Mouse (Mus musculus) embryonic facial prominence, embryonic 11.5 days (tissue): ENCODE data around the gene Insc. TPM values are rescaled to one million over a fixed set of nuclear protein-coding genes. Genes with fewer than 3 reads are reported as not detected.

ENCODE experiments used
- ATAC-seq: fragments of 200-750 bp; cut with Nextera tagmentation; replicated peaks from 2 replicates; pipeline ENCODE4 v1.8.0; 2017; ENCODE audit warnings: low read depth; ENCODE audit not compliant: insufficient number of reproducible peaks, low FRiP score, low TSS enrichment
- DNase-seq: peaks from one replicate; pipeline ENCODE4 v3.0.0-alpha.2; 2015; ENCODE audit warnings: low spot score
- H3K27ac ChIP-seq: fragments of 300-500 bp; sonication (generic); replicated peaks from 2 replicates; pipeline ENCODE4 v1.5.1; 2014; ENCODE audit warnings: mild to moderate bottlenecking, low read depth, low read length, control low read depth
- H3K27me3 ChIP-seq: fragments of 300-500 bp; sonication (generic); 2 replicates; pipeline ENCODE4 v1.6.1; 2014; ENCODE audit warnings: mild to moderate bottlenecking, low read length, moderate library complexity, mixed read lengths; ENCODE audit not compliant: control insufficient read depth, insufficient read depth
- H3K36me3 ChIP-seq: fragments of 300-500 bp; sonication (generic); replicated peaks from 2 replicates; pipeline ENCODE4 v1.6.1; 2014; ENCODE audit warnings: low read depth, mild to moderate bottlenecking, low read length, moderate library complexity, mixed read lengths; ENCODE audit not compliant: control insufficient read depth, insufficient read depth
- H3K4me1 ChIP-seq: fragments of 300-500 bp; sonication (generic); 2 replicates; pipeline ENCODE4 v1.6.1; 2014; ENCODE audit warnings: low read length, mixed read lengths; ENCODE audit not compliant: control insufficient read depth, insufficient read depth
- H3K4me2 ChIP-seq: fragments of 300-500 bp; sonication (generic); 2 replicates; pipeline ENCODE4 v1.6.1; 2014; ENCODE audit warnings: low read depth, mild to moderate bottlenecking, control low read depth, low read length, moderate library complexity
- H3K4me3 ChIP-seq: fragments of 300-500 bp; sonication (generic); 2 replicates; pipeline ENCODE4 v1.5.1; 2014; ENCODE audit warnings: low read depth, low read length, control low read depth
- H3K9ac ChIP-seq: fragments of 300-500 bp; sonication (generic); replicated peaks from 2 replicates; pipeline ENCODE4 v1.6.1; 2014; ENCODE audit warnings: mild to moderate bottlenecking, control low read depth, low read length
- H3K9me3 ChIP-seq: fragments of 300-500 bp; sonication (generic); replicated peaks from 2 replicates; pipeline ENCODE4 v1.6.1; 2016; ENCODE audit warnings: mild to moderate bottlenecking, low read length, inconsistent platforms, mixed read lengths; ENCODE audit not compliant: control insufficient read depth
- WGBS: fragments of 180-500 bp; shearing (Covaris S2); extraction: QIAGEN DNeasy Blood & Tissue Kit; methylation state at CpG from one replicate; pipeline ENCODE4 v1.1.7; 2014; 5-methylcytosine and 5-hydroxymethylcytosine counted together
- polyA plus RNA-seq: library from polyadenylated mRNA; unstranded; fragments of >200 nt; fragmentation: Nextera tagmentation; extraction: Ambion mirVana; gene quantifications from 2 replicates; pipeline ENCODE4 v1.2.1, GENCODE M21; 2014

The Insc gene
- polyA plus RNA-seq, 1 experiment from 2014 or later = 5.6 TPM

DNA sequence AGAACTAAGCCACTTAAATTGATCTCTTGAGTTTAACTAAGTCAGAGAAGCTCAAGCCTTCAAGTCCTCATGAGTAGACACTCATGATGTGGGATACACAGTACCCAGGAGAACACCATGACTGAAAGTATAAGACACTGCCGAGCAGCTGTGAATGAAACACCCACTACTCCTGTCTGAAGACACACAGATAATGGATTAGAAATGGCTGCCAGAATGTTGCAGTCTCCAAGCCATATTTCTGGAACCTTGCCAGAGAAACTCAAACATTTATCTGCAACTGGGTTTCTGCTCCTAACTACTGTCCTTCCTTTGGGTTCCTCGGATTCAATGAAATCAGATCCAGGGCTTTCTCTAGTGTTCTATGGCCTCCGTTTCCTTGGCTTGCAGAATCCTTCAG lies 23.0 kb downstream of the Insc start:
- DNase-seq = no peak
- ATAC-seq = no peak
- Histone ChIP-seq H3K27me3 (no peaks in the 10 kb centered on the region), H3K4me1 (no peaks in the 10 kb centered on the region), H3K9ac (no peak overlapping the region), H3K4me3 (no peak overlapping the region), H3K36me3 (no peaks in the 10 kb centered on the region), H3K9me3 (no peaks in the 10 kb centered on the region), H3K27ac (no peak overlapping the region), H3K4me2 (no peak overlapping the region)
- 89% methylated on average over 3 of the region's 3 CpGs for WGBS

DNA sequence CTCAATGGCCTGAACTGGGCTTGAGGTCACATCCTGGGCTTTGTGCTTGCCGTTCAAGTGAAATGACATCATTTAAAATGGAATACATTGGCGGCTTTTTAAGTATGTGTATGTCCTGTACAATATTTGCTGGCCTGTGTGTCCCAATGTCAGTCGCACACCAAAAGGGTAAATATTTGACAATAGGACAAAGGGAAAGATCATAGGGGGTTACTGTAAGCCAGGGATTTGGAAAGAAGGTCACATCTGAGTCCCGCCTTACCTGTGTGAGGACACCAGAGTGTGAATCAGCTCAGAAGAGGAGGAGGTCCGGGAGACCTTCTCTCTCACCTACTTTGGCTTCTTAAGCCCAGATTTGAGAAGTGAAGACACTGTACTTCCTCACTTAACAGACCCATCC lies 25.0 kb downstream of the Insc start:
- H3K36me3 ChIP-seq = no peaks in the 10 kb centered on the region
- H3K9ac ChIP-seq = no peak overlapping the region
- no peaks in the 10 kb centered on the region for H3K9me3 ChIP-seq
- no peak overlapping the region for H3K27ac ChIP-seq
- ATAC-seq = no peak
- no peak for DNase-seq
- no peak overlapping the region for H3K4me3 ChIP-seq
- H3K4me1 ChIP-seq = no peaks in the 10 kb centered on the region
- no peaks in the 10 kb centered on the region for H3K27me3 ChIP-seq
- no peak overlapping the region for H3K4me2 ChIP-seq
- WGBS = 86% methylated on average over 5 of the region's 5 CpGs

GRCm38 (mm10) chr7:114769041-114769440 lies 25.5 kb downstream of the Insc start:
- WGBS = 89% methylated on average over 4 of the region's 4 CpGs
- H3K27ac ChIP-seq = no peak overlapping the region
- H3K27me3 ChIP-seq = no peaks in the 10 kb centered on the region
- H3K4me2 ChIP-seq = no peak overlapping the region
- H3K9ac ChIP-seq = no peak overlapping the region
- H3K4me1 ChIP-seq = no peaks in the 10 kb centered on the region
- DNase-seq (no peak), ATAC-seq (no peak)
- H3K9me3 ChIP-seq = no peaks in the 10 kb centered on the region
- no peak overlapping the region for H3K4me3 ChIP-seq
- no peaks in the 10 kb centered on the region for H3K36me3 ChIP-seq

DNA sequence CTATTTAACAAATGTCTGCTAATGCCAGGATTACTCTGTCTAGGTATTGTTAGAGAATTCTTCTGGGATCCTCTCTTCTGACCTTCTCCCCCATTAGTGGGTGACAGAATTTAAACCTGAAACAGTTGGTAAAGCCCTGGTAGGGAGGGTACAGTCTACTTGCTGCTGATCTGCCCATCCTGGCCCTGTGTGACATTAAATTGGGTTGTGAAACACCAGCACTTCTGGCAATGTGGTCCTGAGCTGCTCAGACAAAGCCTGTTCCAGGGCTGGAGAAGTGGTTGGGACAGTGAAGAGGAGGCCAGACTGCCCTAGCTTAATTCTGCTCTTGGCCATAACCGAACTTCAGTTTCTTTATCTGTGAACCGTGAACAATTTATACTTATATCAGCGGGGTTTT lies 27.1 kb downstream of the Insc start:
- Histone ChIP-seq H3K4me2 (no peak overlapping the region), H3K4me3 (no peak overlapping the region), H3K9me3 (no peaks in the 10 kb centered on the region), H3K27ac (no peak overlapping the region), H3K4me1 (no peaks in the 10 kb centered on the region), H3K9ac (no peak overlapping the region), H3K27me3 (no peaks in the 10 kb centered on the region), H3K36me3 (no peaks in the 10 kb centered on the region)
- no peak for ATAC-seq
- 98% methylated on average over 3 of the region's 3 CpGs for WGBS
- DNase-seq = no peak

GRCm38 (mm10) chr7:114771801-114772200 lies 28.3 kb downstream of the Insc start:
- DNase-seq = no peak
- Histone ChIP-seq H3K9ac (no peak overlapping the region), H3K4me3 (no peak overlapping the region), H3K36me3 (no peaks in the 10 kb centered on the region), H3K27me3 (no peaks in the 10 kb centered on the region), H3K9me3 (no peaks in the 10 kb centered on the region), H3K4me1 (no peaks in the 10 kb centered on the region), H3K4me2 (no peak overlapping the region), H3K27ac (no peak overlapping the region)
- no peak for ATAC-seq
- WGBS = 80% methylated on average over 7 of the region's 7 CpGs

GRCm38 (mm10) chr7:114773781-114774180 lies 30.3 kb downstream of the Insc start:
- no peak overlapping the region for H3K4me3 ChIP-seq
- H3K4me2 ChIP-seq = no peak overlapping the region
- DNase-seq (no peak), ATAC-seq (no peak)
- H3K9me3 ChIP-seq = no peaks in the 10 kb centered on the region
- no peaks in the 10 kb centered on the region for H3K36me3 ChIP-seq
- no peak overlapping the region for H3K27ac ChIP-seq
- no peaks in the 10 kb centered on the region for H3K4me1 ChIP-seq
- H3K27me3 ChIP-seq = no peaks in the 10 kb centered on the region
- 31% methylated on average over 4 of the region's 4 CpGs for WGBS
- H3K9ac ChIP-seq = no peak overlapping the region

GRCm38 (mm10) chr7:114775856-114776255 lies 32.4 kb downstream of the Insc start:
- ATAC-seq (no peak), DNase-seq (no peak)
- no peak overlapping the region for H3K27ac ChIP-seq
- H3K9me3 ChIP-seq = no peaks in the 10 kb centered on the region
- no peak overlapping the region for H3K9ac ChIP-seq
- no peaks in the 10 kb centered on the region for H3K27me3 ChIP-seq
- 77% methylated on average over 2 of the region's 2 CpGs for WGBS
- no peaks in the 10 kb centered on the region for H3K36me3 ChIP-seq
- no peak overlapping the region for H3K4me3 ChIP-seq
- H3K4me1 ChIP-seq = no peaks in the 10 kb centered on the region
- H3K4me2 ChIP-seq = no peak overlapping the region

DNA sequence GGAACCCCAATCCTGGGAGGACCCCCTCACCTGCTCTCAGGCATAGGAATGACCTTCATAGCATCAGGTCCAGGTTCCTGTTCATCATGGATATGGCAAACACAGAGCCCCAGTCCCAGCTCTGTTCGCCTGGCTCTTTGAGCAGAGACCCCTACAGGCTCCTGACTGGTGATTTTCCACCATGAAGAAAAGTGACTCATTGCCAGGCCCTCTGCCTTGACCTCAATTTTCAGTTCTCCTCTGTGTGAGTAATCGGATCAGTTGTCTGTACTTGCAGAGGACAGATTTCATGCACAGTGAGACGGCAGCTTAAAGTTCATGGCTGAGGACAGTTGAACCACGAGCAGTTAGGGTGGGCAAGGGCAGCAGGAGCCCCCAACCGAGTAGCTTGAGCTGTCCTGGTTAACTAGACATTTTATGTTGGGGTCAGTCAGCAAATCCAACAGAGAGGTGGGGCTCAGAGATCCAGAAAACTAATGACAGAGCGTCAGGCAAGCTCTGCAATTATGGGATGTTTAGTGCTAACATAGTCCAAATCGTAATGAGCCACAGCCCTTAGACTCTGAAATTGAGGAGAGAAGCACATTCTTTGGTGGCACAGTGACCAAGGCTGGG lies 34.8 kb downstream of the Insc start:
- Histone ChIP-seq H3K9ac (no peak overlapping the region), H3K36me3 (no peaks in the 10 kb centered on the region), H3K27ac (no peak overlapping the region), H3K9me3 (no peaks in the 10 kb centered on the region), H3K4me1 (no peaks in the 10 kb centered on the region), H3K4me3 (no peak overlapping the region), H3K27me3 (no peaks in the 10 kb centered on the region), H3K4me2 (no peak overlapping the region)
- 76% methylated on average over 7 of the region's 7 CpGs for WGBS
- DNase-seq (no peak), ATAC-seq (no peak)
